Mouse (Mus musculus): ENCODE data around the gene Ccdc185.

GRCm38 (mm10) chr1:182794221-182794620, 45.2 kb upstream of the Ccdc185 start:
- TF ChIP-seq CTCF (IDR thresholded peaks at IDR 0.05; ENCODE audit: borderline replicate concordance, extremely low read depth, insufficient read depth, insufficient read length) = no peak
- no peak for TF ChIP-seq POLR2A (IDR thresholded peaks at IDR 0.05; ENCODE audit: borderline replicate concordance, extremely low read depth, insufficient read depth, insufficient read length, poor library complexity, severe bottlenecking)
